Mouse (Mus musculus) C3H10T1/2 (cell line): Measurements from ENCODE around the gene Dgat2l6. TPM values are rescaled to one million over a fixed set of nuclear protein-coding genes. Genes with fewer than 3 reads are reported as not detected.

Experiments
- polyA plus RNA-seq, 2 experiments: library from polyadenylated mRNA; unstranded; fragments of >200 nt; fragmentation: generic; extraction: Trizol; gene quantifications; one replicate each; pipeline ENCODE4 v1.2.1; 2012; ENCODE audit warnings: missing spikeins in 2 of 2

Dgat2l6 gene
- polyA plus RNA-seq = not detected

DNA sequence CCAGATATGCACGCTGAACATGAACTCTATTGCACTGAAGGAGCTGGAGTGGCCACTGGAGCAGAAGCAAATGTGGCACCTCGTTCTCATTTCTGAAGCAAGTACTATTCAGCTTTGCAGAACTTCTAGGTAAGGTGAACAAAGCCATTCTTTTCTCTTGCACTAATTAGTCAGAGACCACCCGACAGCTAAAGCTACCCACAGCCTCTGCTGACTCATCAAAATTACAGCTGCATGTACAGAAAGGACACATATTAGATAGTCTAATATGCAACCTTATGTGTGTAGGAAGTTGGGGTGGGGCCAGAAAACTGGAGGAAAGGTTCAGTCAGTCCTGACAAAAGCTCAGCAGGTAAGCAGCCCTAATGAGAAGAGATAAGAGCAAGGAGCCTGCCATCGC is at the start of gene Dgat2l6:
Dgat2l6 (plus strand) TSS at position 368 of the 400 bp plus-strand sequence.

DNA sequence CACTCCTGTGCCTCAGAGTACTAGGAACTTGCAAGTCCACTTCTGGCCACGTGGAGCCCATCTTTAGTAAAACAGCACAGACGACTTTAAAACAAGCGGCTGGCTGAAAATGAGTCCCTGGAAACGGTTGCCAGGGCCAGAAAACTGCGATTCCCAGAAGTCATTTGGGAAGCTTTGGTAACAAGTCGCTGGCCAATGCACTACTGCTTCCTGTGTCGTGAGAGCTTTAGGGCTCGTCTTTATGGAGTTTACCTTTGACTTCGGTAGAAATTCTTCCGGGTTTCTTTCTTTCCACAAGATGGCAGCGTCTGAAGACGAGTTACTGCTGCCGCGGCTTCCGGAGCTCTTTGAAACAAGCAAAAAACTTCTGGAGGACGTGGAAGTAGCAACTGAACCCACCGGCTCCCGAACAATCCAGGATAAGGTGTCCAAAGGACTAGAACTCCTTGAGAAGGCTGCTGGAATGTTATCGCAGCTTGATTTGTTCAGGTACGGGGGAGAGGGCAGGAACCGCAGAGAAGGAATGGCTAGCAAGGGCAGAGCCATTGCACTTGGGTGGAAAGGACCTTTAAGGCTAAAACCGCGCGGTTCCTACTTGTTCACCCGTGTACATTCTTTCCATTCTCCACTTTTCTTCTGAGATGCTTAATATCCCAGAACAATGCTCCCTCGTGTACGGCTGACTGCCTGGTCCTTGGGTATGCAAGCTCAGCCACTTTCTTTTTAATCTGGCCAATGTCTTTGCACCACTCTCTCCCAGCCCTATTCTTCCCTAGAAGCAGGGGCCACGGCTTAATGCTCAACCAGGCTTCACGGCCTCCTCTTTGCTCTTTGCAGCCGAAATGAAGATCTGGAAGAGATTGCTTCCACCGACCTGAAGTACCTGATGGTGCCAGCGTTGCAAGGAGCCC is 30.3 kb upstream of the Dgat2l6 start, which contains the start of gene Igbp1:
Igbp1 (plus strand) TSS at position 224 of the 911 bp plus-strand sequence.

DNA sequence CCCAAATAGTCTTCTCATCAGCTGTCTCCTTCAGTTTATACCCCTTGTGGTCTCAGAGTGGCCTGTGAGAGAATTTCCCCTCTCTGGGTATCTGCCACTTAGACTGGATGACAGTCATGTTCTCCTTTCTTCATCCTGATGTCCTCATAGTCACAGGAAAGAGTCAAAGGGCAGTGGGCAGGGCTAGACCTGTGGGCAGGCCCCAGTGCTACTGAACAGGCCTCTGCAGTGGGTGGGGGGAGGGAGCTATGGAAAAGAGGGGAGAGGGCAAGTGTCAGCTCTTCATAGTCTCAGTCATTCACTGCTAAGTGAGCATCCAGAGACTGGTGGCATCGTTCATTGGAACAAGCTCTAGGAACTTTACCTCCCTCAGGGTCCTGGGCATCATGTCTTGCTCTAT is 47.3 kb downstream of the Dgat2l6 start, which contains the start of gene Awat1:
Awat1 (plus strand) TSS at position 301 of the 400 bp plus-strand sequence.

DNA sequence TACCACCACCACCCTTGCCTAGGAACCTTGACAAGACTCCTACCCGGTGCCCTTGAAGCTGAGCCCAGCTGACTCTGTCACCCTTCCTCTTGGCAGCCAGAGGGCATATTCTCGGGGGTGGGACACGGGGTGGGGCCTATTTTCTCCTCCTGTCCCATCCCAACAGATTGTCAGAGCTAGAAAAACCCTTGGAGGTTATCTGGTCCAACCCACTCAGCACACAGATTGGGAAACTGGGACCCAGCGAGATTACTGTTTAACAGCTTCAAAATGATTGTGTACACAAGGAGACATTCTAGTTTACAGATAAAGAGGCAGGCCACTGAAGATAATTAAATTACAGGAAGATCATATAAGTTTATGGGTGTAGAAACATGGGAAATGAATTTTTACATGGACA is 70.2 kb downstream of the Dgat2l6 start, which contains the start of gene P2ry4:
P2ry4 (minus strand) TSS at position 79 of the 400 bp plus-strand sequence.

Other genes starting within 250 kb of the Dgat2l6 start
- gene Otud6a, start 95.8 kb upstream of the Dgat2l6 start, polyA plus RNA-seq = not detected
- gene Awat2, start 82.1 kb upstream of the Dgat2l6 start, polyA plus RNA-seq = under 1 TPM; 0.47 to 0.60 TPM
- 10 to 100 TPM; 13.2 to 67.3 TPM for gene Igbp1, start 30.5 kb upstream of the Dgat2l6 start, polyA plus RNA-seq
- not detected for gene Awat1, start 47.4 kb downstream of the Dgat2l6 start, polyA plus RNA-seq
- not detected for gene P2ry4, start 70.0 kb downstream of the Dgat2l6 start, polyA plus RNA-seq
- gene Arr3, start 80.7 kb downstream of the Dgat2l6 start, polyA plus RNA-seq = not detected
- 10 to 100 TPM in 1 of 2 experiments, 1 to 10 TPM in 1; 1.8 to 16.5 TPM for gene Kif4, start 100.9 kb downstream of the Dgat2l6 start, polyA plus RNA-seq
- 10 to 100 TPM; 52.5 to 70.1 TPM for gene Pdzd11, start 101.7 kb downstream of the Dgat2l6 start, polyA plus RNA-seq
- gene Gdpd2, start 205.0 kb downstream of the Dgat2l6 start, polyA plus RNA-seq = 10 to 100 TPM in 1 of 2 experiments, under 1 TPM in 1; 0.19 to 33.8 TPM
- gene Dlg3, start 242.9 kb downstream of the Dgat2l6 start, polyA plus RNA-seq = 1 to 10 TPM in 1 of 2 experiments, under 1 TPM in 1; 0.57 to 7.7 TPM